Mouse (Mus musculus) liver, postnatal 0 days (tissue): Measurements from ENCODE around the gene Pgap2.

Experiments
- CTCF ChIP-seq: sonication (generic); IDR thresholded peaks from 2 replicates; pipeline ENCODE4 v1.5.1; 2016; ENCODE audit warnings: antibody characterized with exemption, low read depth
- EP300 ChIP-seq: IDR thresholded peaks from 2 replicates; pipeline ENCODE4 v1.6.1; 2016; ENCODE audit warnings: antibody characterized with exemption, low read depth, mild to moderate bottlenecking

- TF ChIP-seq CTCF (no peak), EP300 (no peak)
Measured at GRCm38 (mm10) chr7:102221899-102222298, 11.9 kb downstream of the Pgap2 start.
